Mouse (Mus musculus): ENCODE results near the gene Olfr890. TPM values are rescaled to one million over a fixed set of nuclear protein-coding genes. Genes with fewer than 3 reads are reported as not detected.
"Not testable (repeated sequence)": the region's sequence is repeated elsewhere in the genome, so short reads cannot be mapped to it uniquely, and the experiment has no call there.

Olfr890 gene
- under 1 TPM in 1 of 3 experiments, not detected in 2; 0.22 TPM for polyA plus RNA-seq (2017; shearing (Covaris generic))

- ATAC-seq = no peak
Measured at GRCm38 (mm10) chr9:38142217-38142616, at the start of gene Olfr890. TSS of gene Olfr890 (plus strand) at chr9:38142517.

GRCm38 (mm10) chr9:38107828-38108227 lies 34.5 kb upstream of the Olfr890 start, which contains the start of gene Olfr888:
TSS of gene Olfr888 (plus strand) at chr9:38108128.
- ATAC-seq = no peak

- no peak for ATAC-seq
Measured at GRCm38 (mm10) chr9:38114898-38115297, 27.4 kb upstream of the Olfr890 start, which contains the start of gene Olfr889. TSS of gene Olfr889 (plus strand) at chr9:38115198.

- not testable (repeated sequence) for ATAC-seq
Measured at GRCm38 (mm10) chr9:38168341-38168740, 26.0 kb downstream of the Olfr890 start.

- no peak for ATAC-seq
Measured at GRCm38 (mm10) chr9:38180721-38181120, 38.4 kb downstream of the Olfr890 start, which contains the start of gene Olfr891. TSS of gene Olfr891 (minus strand) at chr9:38180821.

Other genes starting within 250 kb of the Olfr890 start
- gene Olfr145, start 245.8 kb upstream of the Olfr890 start, polyA plus RNA-seq (2017; shearing (Covaris generic)) = not detected
- under 1 TPM; 0.13 to 0.27 (median 0.13) TPM for gene Olfr878, start 224.7 kb upstream of the Olfr890 start, polyA plus RNA-seq (2017; shearing (Covaris generic))
- not detected for gene Olfr881, start 150.7 kb upstream of the Olfr890 start, polyA plus RNA-seq (2017; shearing (Covaris generic))
- gene Olfr883, start 116.7 kb upstream of the Olfr890 start, polyA plus RNA-seq (2017; shearing (Covaris generic)) = not detected
- not detected for gene Olfr884, start 96.0 kb upstream of the Olfr890 start, polyA plus RNA-seq (2017; shearing (Covaris generic))
- gene Olfr885, start 81.2 kb upstream of the Olfr890 start, polyA plus RNA-seq (2017; shearing (Covaris generic)) = not detected
- gene Olfr887, start 58.4 kb upstream of the Olfr890 start, polyA plus RNA-seq (2017; shearing (Covaris generic)) = not detected
- not detected for gene Olfr888, start 34.4 kb upstream of the Olfr890 start, polyA plus RNA-seq (2017; shearing (Covaris generic))
- under 1 TPM in 2 of 3 experiments, not detected in 1; 0.09 to 0.21 TPM for gene Olfr889, start 27.3 kb upstream of the Olfr890 start, polyA plus RNA-seq (2017; shearing (Covaris generic))
- not detected for gene Olfr891, start 38.3 kb downstream of the Olfr890 start, polyA plus RNA-seq (2017; shearing (Covaris generic))
- not detected for gene Olfr893, start 65.8 kb downstream of the Olfr890 start, polyA plus RNA-seq (2017; shearing (Covaris generic))
- not detected for gene Olfr894, start 75.5 kb downstream of the Olfr890 start, polyA plus RNA-seq (2017; shearing (Covaris generic))
- not detected for gene Olfr143, start 110.3 kb downstream of the Olfr890 start, polyA plus RNA-seq (2017; shearing (Covaris generic))
- gene Olfr895, start 125.3 kb downstream of the Olfr890 start, polyA plus RNA-seq (2017; shearing (Covaris generic)) = not detected
- not detected for gene Olfr896-ps1, start 148.6 kb downstream of the Olfr890 start, polyA plus RNA-seq (2017; shearing (Covaris generic))
- gene Olfr25, start 186.5 kb downstream of the Olfr890 start, polyA plus RNA-seq (2017; shearing (Covaris generic)) = not detected
- gene Olfr898, start 205.9 kb downstream of the Olfr890 start, polyA plus RNA-seq (2017; shearing (Covaris generic)) = not detected
- gene Olfr250, start 224.4 kb downstream of the Olfr890 start, polyA plus RNA-seq (2017; shearing (Covaris generic)) = under 1 TPM in 1 of 3 experiments, not detected in 2; 0.08 TPM
- not detected for gene Olfr251, start 234.6 kb downstream of the Olfr890 start, polyA plus RNA-seq (2017; shearing (Covaris generic))